Mouse (Mus musculus): ENCODE measurements at regions not wholly inside any gene's neighbourhood (a gene's known extent, or its start where the extent isn't known, plus 50 kb on each side); places are given as distances from the start of the nearest gene placed in this dataset.
A peak's percentile ranks its signal among the peaks of the same experiment; 100 is the strongest.

DNA sequence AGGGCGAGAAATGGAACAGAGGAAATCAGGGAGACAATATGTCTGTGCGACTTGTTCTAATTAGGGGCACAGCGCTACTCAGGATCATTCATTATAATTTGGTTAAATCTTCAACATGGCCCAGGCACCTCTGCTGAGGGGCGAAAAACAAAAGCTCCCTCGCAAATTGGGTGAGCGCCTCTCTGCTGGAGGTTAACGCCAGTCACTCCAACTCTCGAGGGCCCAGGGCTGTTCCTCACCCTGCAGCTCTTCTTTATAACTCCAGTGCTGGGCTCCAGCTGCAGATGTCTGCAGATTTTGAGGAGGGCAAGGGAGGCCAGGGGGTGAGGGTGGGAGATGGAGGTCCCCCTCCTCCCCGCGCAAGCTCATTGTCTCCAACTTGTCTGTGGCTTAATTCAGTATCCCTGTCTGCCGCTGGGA is 92.6 kb downstream of the Nog start:
- no peaks in the 10 kb centered on the region for H3K27me3 ChIP-seq (ENCODE audit: control insufficient read depth, insufficient read depth, low read length)
- H3K9ac ChIP-seq (replicated peaks; ENCODE audit: low read length): no peak overlapping the region
- H3K36me3 ChIP-seq (replicated peaks; ENCODE audit: control insufficient read depth, insufficient read depth, low read depth, low read length): no peaks in the 10 kb centered on the region
- H3K4me2 ChIP-seq (ENCODE audit: low read depth, low read length): peak overlapping the region; percentile 2; the same call in 1 of the 2 replicates
- DNase-seq (ENCODE audit: low spot score) (peak; percentile 22), ATAC-seq (replicated peaks; ENCODE audit: insufficient number of reproducible peaks, low FRiP score, low TSS enrichment, low read depth) (peak; percentile 51; the same call in 1 of the 2 replicates)
- H3K9me3 ChIP-seq (replicated peaks; ENCODE audit: control insufficient read depth, low read length): no peaks in the 10 kb centered on the region
- 18% methylated on average over 11 of the region's 11 CpGs for WGBS
- no peak overlapping the region for H3K4me3 ChIP-seq (ENCODE audit: low read depth, low read length)
- no peak overlapping the region for H3K27ac ChIP-seq (replicated peaks; ENCODE audit: low read depth, low read length)
- no peaks in the 10 kb centered on the region for H3K4me1 ChIP-seq (ENCODE audit: control insufficient read depth, insufficient read depth, low read length)

DNA sequence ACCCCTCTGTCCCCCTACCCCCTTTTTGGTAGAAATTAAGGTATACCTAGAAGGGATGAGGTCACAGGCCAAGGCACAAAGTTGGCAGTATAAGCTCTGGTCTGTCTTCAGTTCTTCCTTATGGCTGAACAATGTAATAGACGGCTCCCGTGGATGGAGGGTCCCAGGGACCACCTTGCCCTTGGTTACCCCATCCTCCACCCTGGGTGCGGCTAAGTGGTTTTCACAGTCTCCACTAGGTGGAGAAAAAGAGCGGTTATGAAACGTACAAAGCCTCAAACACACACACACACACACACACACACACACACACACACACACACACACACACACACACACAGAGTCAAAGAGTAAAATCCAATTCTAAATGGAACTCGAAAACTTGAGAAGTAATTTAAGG is 93.1 kb downstream of the Nog start:
- Histone ChIP-seq H3K4me1 (ENCODE audit: control insufficient read depth, insufficient read depth, low read length) (no peaks in the 10 kb centered on the region), H3K27me3 (ENCODE audit: control insufficient read depth, insufficient read depth, low read length) (no peaks in the 10 kb centered on the region), H3K9me3 (replicated peaks; ENCODE audit: control insufficient read depth, low read length) (no peaks in the 10 kb centered on the region), H3K9ac (replicated peaks; ENCODE audit: low read length) (no peak overlapping the region), H3K4me3 (ENCODE audit: low read depth, low read length) (no peak overlapping the region), H3K36me3 (replicated peaks; ENCODE audit: control insufficient read depth, insufficient read depth, low read depth, low read length) (no peaks in the 10 kb centered on the region), H3K27ac (replicated peaks; ENCODE audit: low read depth, low read length) (no peak overlapping the region), H3K4me2 (ENCODE audit: low read depth, low read length) (no peak overlapping the region)
- 38% methylated on average over 6 of the region's 6 CpGs for WGBS
- peak; percentile 61; the same call in 1 of the 2 replicates for ATAC-seq (replicated peaks; ENCODE audit: insufficient number of reproducible peaks, low FRiP score, low TSS enrichment, low read depth)
- peak; percentile 54 for DNase-seq (ENCODE audit: low spot score)

DNA sequence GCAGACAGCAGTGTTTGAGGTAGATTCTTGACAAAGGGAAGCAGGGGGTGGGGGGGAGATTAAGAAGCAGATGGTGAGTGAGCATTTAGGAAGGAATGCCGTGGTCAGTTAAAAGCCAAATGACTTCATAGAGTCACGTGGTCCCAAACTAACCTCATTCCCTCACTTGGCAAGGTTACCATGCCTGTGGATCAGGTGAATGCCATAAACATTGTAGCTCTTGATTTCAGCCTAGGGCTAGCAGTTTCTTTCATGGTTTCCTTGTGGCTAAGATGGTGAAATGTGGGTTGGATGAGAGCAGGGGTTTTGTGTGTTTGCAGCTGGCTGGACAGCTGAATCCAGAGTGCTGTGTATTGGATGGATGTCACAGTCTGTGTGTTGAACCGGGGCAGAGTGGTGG is 95.3 kb downstream of the Nog start:
- Histone ChIP-seq H3K9ac (replicated peaks; ENCODE audit: low read length) (no peak overlapping the region), H3K9me3 (replicated peaks; ENCODE audit: control insufficient read depth, low read length) (no peaks in the 10 kb centered on the region), H3K27ac (replicated peaks; ENCODE audit: low read depth, low read length) (no peak overlapping the region), H3K27me3 (ENCODE audit: control insufficient read depth, insufficient read depth, low read length) (no peaks in the 10 kb centered on the region), H3K36me3 (replicated peaks; ENCODE audit: control insufficient read depth, insufficient read depth, low read depth, low read length) (no peaks in the 10 kb centered on the region), H3K4me2 (ENCODE audit: low read depth, low read length) (no peak overlapping the region), H3K4me3 (ENCODE audit: low read depth, low read length) (no peak overlapping the region), H3K4me1 (ENCODE audit: control insufficient read depth, insufficient read depth, low read length) (no peaks in the 10 kb centered on the region)
- no peak for ATAC-seq (replicated peaks; ENCODE audit: insufficient number of reproducible peaks, low FRiP score, low TSS enrichment, low read depth)
- WGBS: 42% methylated on average over 3 of the region's 3 CpGs
- peak; percentile 19 for DNase-seq (ENCODE audit: low spot score)

DNA sequence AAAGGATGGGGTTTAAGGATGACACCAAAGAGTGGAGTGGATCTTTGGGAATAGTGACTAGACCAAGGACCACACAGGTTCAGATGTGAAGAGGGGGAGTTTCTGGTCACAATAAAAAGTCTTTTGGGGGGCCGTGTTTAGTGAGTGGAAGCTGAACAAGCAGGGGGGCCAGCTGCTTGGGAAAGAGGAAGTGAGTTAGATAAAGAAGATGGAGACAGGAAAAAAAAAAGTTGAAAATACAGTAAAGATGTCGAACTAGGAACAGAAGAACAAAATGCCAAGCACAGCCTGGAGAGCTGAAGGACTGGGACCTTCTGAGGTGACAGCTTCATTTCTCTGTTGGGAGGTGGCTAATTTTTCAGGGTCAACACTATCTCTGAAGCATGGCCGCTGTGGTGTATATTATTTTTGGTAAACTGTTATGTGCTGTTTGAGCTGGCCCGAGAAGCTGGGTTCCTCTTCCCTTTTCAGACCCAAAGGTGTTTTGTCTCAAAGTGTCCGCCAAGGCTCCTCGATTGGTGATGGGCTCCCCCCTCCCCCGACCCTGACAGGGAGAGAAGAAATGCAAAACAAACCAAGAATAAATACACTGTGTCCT is 97.1 kb downstream of the Nog start:
- Histone ChIP-seq H3K4me3 (ENCODE audit: low read depth, low read length) (no peak overlapping the region), H3K9me3 (replicated peaks; ENCODE audit: control insufficient read depth, low read length) (no peaks in the 10 kb centered on the region), H3K4me2 (ENCODE audit: low read depth, low read length) (no peak overlapping the region), H3K27me3 (ENCODE audit: control insufficient read depth, insufficient read depth, low read length) (no peaks in the 10 kb centered on the region), H3K9ac (replicated peaks; ENCODE audit: low read length) (no peak overlapping the region), H3K27ac (replicated peaks; ENCODE audit: low read depth, low read length) (no peak overlapping the region), H3K36me3 (replicated peaks; ENCODE audit: control insufficient read depth, insufficient read depth, low read depth, low read length) (no peaks in the 10 kb centered on the region), H3K4me1 (ENCODE audit: control insufficient read depth, insufficient read depth, low read length) (no peaks in the 10 kb centered on the region)
- WGBS: 68% methylated on average over 7 of the region's 7 CpGs
- ATAC-seq (replicated peaks; ENCODE audit: insufficient number of reproducible peaks, low FRiP score, low TSS enrichment, low read depth) (no peak), DNase-seq (ENCODE audit: low spot score) (no peak)

DNA sequence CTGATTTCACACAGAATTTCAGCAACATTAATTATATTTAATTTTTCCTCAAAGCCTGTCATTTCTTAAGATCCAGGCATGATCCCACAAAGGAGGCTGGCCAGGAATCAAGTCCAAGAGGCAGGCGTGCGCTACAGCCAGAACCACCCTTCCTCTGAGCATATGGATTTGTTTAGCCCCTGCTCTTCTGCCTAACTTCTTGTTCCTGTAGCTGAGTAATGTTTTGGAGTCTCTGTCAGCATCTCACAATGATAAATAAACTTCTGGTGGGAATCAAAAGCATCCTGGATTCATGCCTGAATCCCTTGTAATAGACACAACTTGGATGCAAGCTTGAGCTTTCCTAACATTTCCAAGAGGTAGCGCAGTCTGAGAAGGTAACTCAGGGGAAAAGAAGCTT is 101.7 kb downstream of the Nog start:
- H3K9ac ChIP-seq (replicated peaks; ENCODE audit: low read length): no peak overlapping the region
- H3K36me3 ChIP-seq (replicated peaks; ENCODE audit: control insufficient read depth, insufficient read depth, low read depth, low read length): no peaks in the 10 kb centered on the region
- H3K4me3 ChIP-seq (ENCODE audit: low read depth, low read length): no peak overlapping the region
- DNase-seq (ENCODE audit: low spot score): no peak
- ATAC-seq (replicated peaks; ENCODE audit: insufficient number of reproducible peaks, low FRiP score, low TSS enrichment, low read depth): no peak
- H3K9me3 ChIP-seq (replicated peaks; ENCODE audit: control insufficient read depth, low read length): no peaks in the 10 kb centered on the region
- H3K27ac ChIP-seq (replicated peaks; ENCODE audit: low read depth, low read length): no peak overlapping the region
- 71% methylated on average over 3 of the region's 3 CpGs for WGBS
- no peaks in the 10 kb centered on the region for H3K27me3 ChIP-seq (ENCODE audit: control insufficient read depth, insufficient read depth, low read length)
- H3K4me1 ChIP-seq (ENCODE audit: control insufficient read depth, insufficient read depth, low read length): no peaks in the 10 kb centered on the region
- H3K4me2 ChIP-seq (ENCODE audit: low read depth, low read length): no peak overlapping the region

DNA sequence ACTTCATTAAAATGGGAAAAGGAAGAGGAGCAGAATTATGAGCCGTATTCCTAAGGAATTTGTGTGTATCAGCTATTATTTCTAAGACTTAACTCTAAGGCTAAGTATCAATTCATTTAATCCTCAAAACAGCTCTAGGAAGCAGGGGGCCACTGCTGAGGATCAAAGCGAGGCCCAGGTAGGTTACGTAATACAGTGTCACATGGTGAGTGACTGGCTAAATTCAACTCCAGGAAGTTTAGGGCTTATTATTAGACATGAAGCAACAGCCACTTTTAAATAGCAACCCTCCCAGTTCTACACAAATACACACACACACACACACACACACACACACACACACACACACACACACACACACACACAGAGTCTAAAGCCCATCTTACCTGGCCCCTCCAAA is 109.3 kb downstream of the Nog start:
- H3K9me3 ChIP-seq (replicated peaks; ENCODE audit: control insufficient read depth, low read length): no peaks in the 10 kb centered on the region
- H3K9ac ChIP-seq (replicated peaks; ENCODE audit: low read length): no peak overlapping the region
- no peak overlapping the region for H3K4me3 ChIP-seq (ENCODE audit: low read depth, low read length)
- no peak overlapping the region for H3K27ac ChIP-seq (replicated peaks; ENCODE audit: low read depth, low read length)
- H3K27me3 ChIP-seq (ENCODE audit: control insufficient read depth, insufficient read depth, low read length): no peaks in the 10 kb centered on the region
- no peaks in the 10 kb centered on the region for H3K36me3 ChIP-seq (replicated peaks; ENCODE audit: control insufficient read depth, insufficient read depth, low read depth, low read length)
- WGBS: 80% methylated on average over 3 of the region's 3 CpGs
- DNase-seq (ENCODE audit: low spot score): no peak
- H3K4me2 ChIP-seq (ENCODE audit: low read depth, low read length): no peak overlapping the region
- ATAC-seq (replicated peaks; ENCODE audit: insufficient number of reproducible peaks, low FRiP score, low TSS enrichment, low read depth): no peak
- no peaks in the 10 kb centered on the region for H3K4me1 ChIP-seq (ENCODE audit: control insufficient read depth, insufficient read depth, low read length)

DNA sequence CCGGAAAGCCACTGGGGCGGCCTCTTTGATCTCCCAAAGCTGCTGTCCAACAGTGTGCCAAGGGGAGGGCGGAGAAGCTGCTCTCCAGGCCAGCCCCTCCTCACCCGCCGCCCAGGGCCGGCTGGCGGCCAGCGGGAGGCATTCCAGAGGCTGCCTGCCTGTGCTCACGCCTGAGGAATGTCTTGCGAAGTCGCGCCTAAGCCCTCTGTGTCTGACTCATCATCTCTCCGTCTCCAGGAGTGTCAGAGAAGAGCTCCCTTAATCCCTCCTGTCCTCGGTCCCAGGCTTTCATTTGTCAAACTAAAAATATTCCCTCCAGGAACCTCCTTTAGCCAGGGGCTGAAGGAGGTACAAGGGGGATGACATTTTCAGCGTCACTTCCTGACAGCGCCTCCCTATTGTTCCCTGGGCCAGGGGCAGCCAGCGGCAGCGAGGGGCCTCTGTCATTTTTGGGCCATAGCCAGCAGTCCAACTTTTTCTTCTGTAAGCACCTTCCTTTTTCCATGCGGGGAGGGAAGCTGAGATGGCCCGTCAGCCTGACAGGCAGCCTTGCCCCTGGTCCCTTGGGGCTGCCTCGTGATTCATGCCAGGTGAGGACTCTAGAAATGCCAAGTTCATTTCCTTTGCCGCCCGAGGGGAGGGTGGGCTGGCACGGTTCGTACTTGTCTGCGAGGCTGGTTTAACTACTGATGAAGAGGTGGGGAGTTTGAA is 113.4 kb downstream of the Gm525 start:
- H3K27ac ChIP-seq (replicated peaks; ENCODE audit: low read depth, low read length): no peak overlapping the region

DNA sequence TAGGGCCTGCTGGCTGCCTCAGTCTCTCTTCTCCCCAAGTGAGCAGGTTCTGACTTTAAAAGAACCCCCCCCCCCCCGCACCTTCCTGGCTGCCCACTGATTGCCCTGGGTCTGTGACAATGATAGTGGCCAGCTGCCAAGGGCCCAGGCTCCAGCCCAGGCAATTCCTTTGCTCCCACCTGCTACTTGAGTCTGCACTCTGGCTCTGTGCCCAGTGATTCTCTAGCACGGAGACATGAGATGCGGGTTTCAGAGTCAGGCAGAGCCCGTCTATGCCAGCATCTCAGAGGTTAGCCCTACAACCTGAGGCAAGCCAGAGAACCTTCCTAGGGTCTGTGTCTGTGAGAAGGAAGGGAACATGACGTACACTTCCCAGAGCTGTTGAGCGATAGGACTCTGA is 112.2 kb downstream of the Gm525 start:
- H3K4me1 ChIP-seq (ENCODE audit: control insufficient read depth, insufficient read depth, low read length): no peaks in the 10 kb centered on the region; the same call in 1 of the 2 replicates
- DNase-seq (ENCODE audit: low spot score) (no peak), ATAC-seq (replicated peaks; ENCODE audit: insufficient number of reproducible peaks, low FRiP score, low TSS enrichment, low read depth) (no peak)
- no peaks in the 10 kb centered on the region for H3K36me3 ChIP-seq (replicated peaks; ENCODE audit: control insufficient read depth, insufficient read depth, low read depth, low read length)
- 86% methylated on average over 6 of the region's 6 CpGs for WGBS
- no peak overlapping the region for H3K27ac ChIP-seq (replicated peaks; ENCODE audit: low read depth, low read length)
- no peak overlapping the region for H3K4me3 ChIP-seq (ENCODE audit: low read depth, low read length)
- no peaks in the 10 kb centered on the region for H3K9me3 ChIP-seq (replicated peaks; ENCODE audit: control insufficient read depth, low read length)
- no peak overlapping the region for H3K9ac ChIP-seq (replicated peaks; ENCODE audit: low read length)
- H3K4me2 ChIP-seq (ENCODE audit: low read depth, low read length): no peak overlapping the region
- no peaks in the 10 kb centered on the region for H3K27me3 ChIP-seq (ENCODE audit: control insufficient read depth, insufficient read depth, low read length)

More for the DNA sequence above, 113.4 kb downstream of the Gm525 start:
- DNase-seq (ENCODE audit: low spot score) (peak; percentile 71), ATAC-seq (replicated peaks; ENCODE audit: insufficient number of reproducible peaks, low FRiP score, low TSS enrichment, low read depth) (peak; percentile 93)
- Histone ChIP-seq H3K9ac (replicated peaks; ENCODE audit: low read length) (peak overlapping the region; percentile 15; the same call in 1 of the 2 replicates), H3K9me3 (replicated peaks; ENCODE audit: control insufficient read depth, low read length) (no peaks in the 10 kb centered on the region), H3K27me3 (ENCODE audit: control insufficient read depth, insufficient read depth, low read length) (no peaks in the 10 kb centered on the region), H3K4me3 (ENCODE audit: low read depth, low read length) (no peak overlapping the region), H3K4me1 (ENCODE audit: control insufficient read depth, insufficient read depth, low read length) (no peaks in the 10 kb centered on the region; the same call in 1 of the 2 replicates), H3K36me3 (replicated peaks; ENCODE audit: control insufficient read depth, insufficient read depth, low read depth, low read length) (no peaks in the 10 kb centered on the region), H3K4me2 (ENCODE audit: low read depth, low read length) (peak overlapping the region; percentile 41)
- WGBS: 6% methylated on average over 26 of the region's 26 CpGs
